Mouse (Mus musculus) ES-Bruce4 (cell line): ENCODE measurements around the gene Taar7a. TPM values are rescaled to one million over a fixed set of nuclear protein-coding genes. Genes with fewer than 3 reads are reported as not detected.

Experiments used
- H3K27ac ChIP-seq: 2 replicates; pipeline ENCODE4 v1.5.1; 2012; ENCODE audit warnings: low read length, inconsistent platforms; ENCODE audit not compliant: insufficient read depth
- H3K27me3 ChIP-seq: 2 replicates; pipeline ENCODE4 v1.6.1; 2012; ENCODE audit warnings: mild to moderate bottlenecking, low read length, inconsistent platforms; ENCODE audit not compliant: control insufficient read depth, poor library complexity, insufficient read depth, severe bottlenecking
- H3K36me3 ChIP-seq: 2 replicates; pipeline ENCODE4 v1.6.1; 2012; ENCODE audit warnings: inconsistent platforms, mild to moderate bottlenecking, low read length, moderate library complexity; ENCODE audit not compliant: control insufficient read depth, poor library complexity, insufficient read depth, severe bottlenecking
- H3K4me1 ChIP-seq: one replicate; pipeline ENCODE4 v1.8.1; 2011; ENCODE audit warnings: low read length; ENCODE audit not compliant: control insufficient read depth, insufficient read depth
- H3K4me3 ChIP-seq: 2 replicates; pipeline ENCODE4 v1.5.1; 2011; ENCODE audit warnings: low read depth, mild to moderate bottlenecking, low read length
- H3K9ac ChIP-seq: 2 replicates; pipeline ENCODE4 v1.6.1; 2012; ENCODE audit warnings: low read depth, mild to moderate bottlenecking, inconsistent platforms; ENCODE audit not compliant: poor library complexity, severe bottlenecking
- H3K9me3 ChIP-seq: replicated peaks from 2 replicates; pipeline ENCODE4 v1.6.1; 2012; ENCODE audit warnings: mild to moderate bottlenecking, low read length, inconsistent platforms; ENCODE audit not compliant: control insufficient read depth, poor library complexity, insufficient read depth, severe bottlenecking
- CTCF ChIP-seq: IDR thresholded peaks from one replicate; pipeline ENCODE4 v1.8.1; 2011; ENCODE audit warnings: low read depth, low read length
- EP300 ChIP-seq: IDR thresholded peaks from 2 replicates; pipeline ENCODE4 v1.6.1; 2011; ENCODE audit warnings: low read depth, low read length; ENCODE audit not compliant: insufficient read depth
- POLR2A ChIP-seq: IDR thresholded peaks from one replicate; pipeline ENCODE4 v1.8.1; 2011; ENCODE audit warnings: low read length; ENCODE audit not compliant: insufficient read depth
- polyA plus RNA-seq: library from polyadenylated mRNA; stranded (reverse); fragments of >200 nt; gene quantifications from 2 replicates; pipeline ENCODE4 v1.2.4, GENCODE M21; 2011; ENCODE audit warnings: low read depth; ENCODE audit not compliant: missing spikeins, insufficient read depth, insufficient read length

The Taar7a gene
- not detected in 2 replicates for polyA plus RNA-seq

DNA sequence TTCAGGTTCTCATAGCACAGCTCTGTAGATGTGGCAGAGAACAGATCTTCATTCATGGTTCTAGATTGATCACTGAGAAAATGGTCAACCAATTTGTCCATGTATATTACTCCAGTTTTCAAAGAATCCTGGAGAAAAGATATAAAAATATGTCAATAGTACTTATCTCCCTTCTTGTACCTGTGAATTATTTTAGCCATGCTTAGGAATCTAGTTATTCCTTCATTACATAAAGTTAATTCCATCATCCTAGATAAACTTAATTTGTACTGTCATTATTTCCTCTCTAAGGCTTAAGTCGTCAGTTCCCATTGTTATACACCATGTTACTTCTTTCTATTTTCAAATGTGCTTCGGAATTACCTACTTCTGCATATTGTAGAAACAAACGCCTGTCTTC lies at the start of gene Taar7a:
Gene Taar7a (minus strand): TSS at position 101 of the 400 bp plus-strand sequence.
- Histone ChIP-seq H3K27me3 (no peaks in the 10 kb centered on the region), H3K9me3 (no peaks in the 10 kb centered on the region; the same call in 1 of the 2 replicates), H3K4me3 (no peak within 1 kb of the TSS), H3K9ac (no peak within 1 kb of the TSS), H3K27ac (no peak within 1 kb of the TSS), H3K4me1 (no peaks in the 10 kb centered on the region), H3K36me3 (no peaks in the 10 kb centered on the region)
- no peak for TF ChIP-seq CTCF
- no peak for TF ChIP-seq EP300
- no peak for TF ChIP-seq POLR2A

- no peaks in the 10 kb centered on the region for H3K27me3 ChIP-seq
- TF ChIP-seq EP300, result no peak
- no peak for TF ChIP-seq CTCF
- no peak for TF ChIP-seq POLR2A
- H3K36me3 ChIP-seq, result no peaks in the 10 kb centered on the region
- H3K4me1 ChIP-seq, result no peaks in the 10 kb centered on the region
- H3K9ac ChIP-seq, result no peak overlapping the region
- no peak overlapping the region for H3K27ac ChIP-seq
- H3K4me3 ChIP-seq, result no peak overlapping the region
- no peaks in the 10 kb centered on the region for H3K9me3 ChIP-seq
Measured at GRCm38 (mm10) chr10:24040120-24040869, 47.0 kb upstream of the Taar7a start.

DNA sequence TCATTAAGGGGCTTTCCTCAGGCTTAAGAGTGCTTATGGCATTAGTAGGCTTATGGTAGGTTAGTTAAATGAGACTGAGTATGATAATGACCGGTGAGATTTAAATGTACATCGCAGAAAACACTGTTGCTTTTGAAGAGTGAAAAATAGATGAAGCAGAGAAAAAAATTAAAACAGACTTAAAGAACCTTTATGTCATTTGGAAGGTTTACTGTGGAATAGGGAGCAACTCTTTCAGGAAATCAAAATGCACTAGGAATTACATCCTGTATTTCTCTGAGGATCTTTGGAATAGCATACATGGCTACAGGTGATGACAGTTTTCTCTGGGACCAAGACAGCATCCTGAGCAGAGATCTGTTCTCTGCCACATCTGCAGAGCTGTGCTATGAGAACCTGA lies 44.0 kb upstream of the Taar7a start, which contains the start of gene Taar7e:
Gene Taar7e (plus strand): TSS at position 301 of the 400 bp plus-strand sequence.
- no peaks in the 10 kb centered on the region for H3K36me3 ChIP-seq
- H3K27ac ChIP-seq, result no peak within 1 kb of the TSS
- no peak within 1 kb of the TSS for H3K4me3 ChIP-seq
- no peaks in the 10 kb centered on the region for H3K9me3 ChIP-seq
- H3K4me1 ChIP-seq, result no peaks in the 10 kb centered on the region
- TF ChIP-seq CTCF (no peak), EP300 (no peak), POLR2A (no peak)
- H3K9ac ChIP-seq, result no peak within 1 kb of the TSS
- no peaks in the 10 kb centered on the region for H3K27me3 ChIP-seq

GRCm38 (mm10) chr10:24031347-24031746 lies 38.1 kb upstream of the Taar7a start:
- Histone ChIP-seq H3K36me3 (no peaks in the 10 kb centered on the region), H3K9me3 (no peaks in the 10 kb centered on the region), H3K4me3 (no peak overlapping the region), H3K4me1 (no peaks in the 10 kb centered on the region), H3K27me3 (no peaks in the 10 kb centered on the region), H3K27ac (no peak overlapping the region), H3K9ac (no peak overlapping the region)
- TF ChIP-seq POLR2A, result no peak
- TF ChIP-seq EP300, result no peak
- TF ChIP-seq CTCF, result no peak

DNA sequence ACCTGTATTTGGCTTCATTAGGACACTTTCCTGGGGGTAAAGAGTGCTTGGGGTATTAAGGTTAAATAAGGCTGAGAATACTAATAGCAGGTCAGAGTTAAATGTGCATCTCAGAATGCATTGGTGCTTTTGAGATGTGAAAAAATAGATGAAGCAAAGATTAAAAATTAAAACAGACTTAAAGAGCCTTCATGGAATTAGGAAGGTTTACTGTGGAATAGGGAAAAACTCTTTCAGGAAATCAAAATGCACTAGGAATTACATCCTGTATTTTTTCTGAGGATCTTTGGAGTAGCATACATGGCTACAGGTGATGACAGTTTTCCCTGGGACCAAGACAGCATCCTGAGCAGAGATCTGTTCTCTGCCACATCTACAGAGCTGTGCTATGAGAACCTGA lies 33.6 kb upstream of the Taar7a start, which contains the start of gene Taar7d:
Gene Taar7d (plus strand): TSS at position 301 of the 400 bp plus-strand sequence.
- Histone ChIP-seq H3K36me3 (no peaks in the 10 kb centered on the region), H3K4me3 (no peak within 1 kb of the TSS), H3K27ac (no peak within 1 kb of the TSS), H3K9ac (no peak within 1 kb of the TSS), H3K27me3 (no peaks in the 10 kb centered on the region), H3K9me3 (peaks cover 15% of the 10 kb centered on the region), H3K4me1 (no peaks in the 10 kb centered on the region)
- no peak for TF ChIP-seq EP300

DNA sequence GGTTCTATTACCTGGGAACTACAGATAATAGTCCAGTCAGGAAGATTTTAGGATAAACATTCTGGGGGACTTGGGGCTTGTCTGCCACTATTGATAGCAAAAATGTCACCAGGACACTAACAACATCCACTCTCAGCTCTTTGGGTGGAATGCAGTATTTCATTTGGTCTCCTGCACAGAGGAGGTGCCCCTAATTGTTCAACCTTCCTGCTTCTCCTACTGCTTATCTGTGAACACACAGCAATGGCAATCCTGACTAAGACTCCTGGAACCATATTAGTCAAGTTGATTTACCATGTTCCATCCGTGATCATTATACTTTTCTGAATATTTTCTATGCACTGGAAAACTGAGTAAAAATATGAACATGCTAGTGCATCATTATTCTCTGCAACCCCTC lies 14.9 kb upstream of the Taar7a start:
- no peaks in the 10 kb centered on the region for H3K36me3 ChIP-seq
- no peak for TF ChIP-seq CTCF
- TF ChIP-seq POLR2A, result no peak
- TF ChIP-seq EP300, result no peak
- no peaks in the 10 kb centered on the region for H3K4me1 ChIP-seq
- H3K27ac ChIP-seq, result no peak overlapping the region
- no peak overlapping the region for H3K4me3 ChIP-seq
- H3K9me3 ChIP-seq, result no peaks in the 10 kb centered on the region
- H3K27me3 ChIP-seq, result no peaks in the 10 kb centered on the region
- no peak overlapping the region for H3K9ac ChIP-seq
